Mouse (Mus musculus) liver, adult 2 months (tissue): ENCODE results near the gene Trio. TPM values are rescaled to one million over a fixed set of nuclear protein-coding genes. Genes with fewer than 3 reads are reported as not detected.

Experiments used
- DNase-seq: peaks from one replicate; pipeline ENCODE4 v3.0.0-alpha.2; 2011; ENCODE audit warnings: low read depth, low spot score; ENCODE audit errors: extremely low read depth
- H3K27ac ChIP-seq: fragments of 200-500 bp; replicated peaks from 2 replicates; pipeline ENCODE4 v1.5.1; 2012; ENCODE audit warnings: low read depth, mild to moderate bottlenecking, control low read depth, inconsistent platforms, low read length; ENCODE audit not compliant: insufficient read depth
- H3K27me3 ChIP-seq: fragments of 200-500 bp; 2 replicates; pipeline ENCODE4 v1.6.1; 2012; ENCODE audit warnings: mild to moderate bottlenecking, moderate library complexity, low read length, inconsistent platforms; ENCODE audit not compliant: control insufficient read depth, insufficient read depth
- H3K36me3 ChIP-seq: fragments of 200-500 bp; 2 replicates; pipeline ENCODE4 v1.6.1; 2012; ENCODE audit warnings: low read length, inconsistent platforms; ENCODE audit not compliant: control insufficient read depth, insufficient read depth
- H3K4me1 ChIP-seq: fragments of 200-500 bp; 2 replicates; pipeline ENCODE4 v1.6.1; 2011; ENCODE audit warnings: low read length; ENCODE audit not compliant: control insufficient read depth, insufficient read depth
- H3K4me3 ChIP-seq: fragments of 200-500 bp; 2 replicates; pipeline ENCODE4 v1.5.1; 2011; ENCODE audit warnings: low read depth, mild to moderate bottlenecking, control low read depth, low read length, moderate library complexity; ENCODE audit not compliant: insufficient read depth
- H3K79me2 ChIP-seq: fragments of 200-500 bp; 2 replicates; pipeline ENCODE4 v1.6.1; 2012; ENCODE audit warnings: inconsistent platforms, mild to moderate bottlenecking, low read length, moderate library complexity; ENCODE audit not compliant: control insufficient read depth, insufficient read depth
- H3K9ac ChIP-seq: fragments of 200-500 bp; 2 replicates; pipeline ENCODE4 v1.6.1; 2012; ENCODE audit warnings: low read depth, mild to moderate bottlenecking, control low read depth, inconsistent platforms, low read length
- CTCF ChIP-seq: fragments of 200-500 bp; IDR thresholded peaks from 2 replicates; pipeline ENCODE4 v1.5.1; 2011; ENCODE audit warnings: low read depth, low read length, control low read depth
- POLR2A ChIP-seq: fragments of 200-500 bp; IDR thresholded peaks from 2 replicates; pipeline ENCODE4 v1.6.1; 2011; ENCODE audit warnings: low read length, control low read depth; ENCODE audit not compliant: insufficient read depth; ENCODE audit errors: extremely low read depth
- WGBS: fragments of 180-500 bp; shearing (Covaris S2); methylation state at CpG from one replicate; pipeline ENCODE4 v1.1.7; 2018; 5-methylcytosine and 5-hydroxymethylcytosine counted together
- polyA plus RNA-seq: library from polyadenylated mRNA; depleted of rRNA; stranded (reverse); fragments of >200 nt; gene quantifications from 2 replicates; pipeline ENCODE4 v1.2.3, GENCODE M21; 2012
- total RNA-seq: library from RNA; depleted of rRNA; stranded (reverse); fragments of >200 nt; gene quantifications from 2 replicates; pipeline ENCODE4 v1.2.3, GENCODE M21; 2014

Trio gene
- total and polyA plus RNA-seq, 2 experiments = 10.6 to 17.9 TPM

GRCm38 (mm10) chr15:27785280-27786001 is 240.2 kb downstream of the Trio start:
- WGBS = 33% methylated on average over 12 of the region's 12 CpGs
- peaks cover 4% of the 10 kb centered on the region for H3K4me1 ChIP-seq
- TF ChIP-seq POLR2A = no peak
- no peaks in the 10 kb centered on the region for H3K36me3 ChIP-seq
- peak; percentile 16 for DNase-seq
- no peaks in the 10 kb centered on the region for H3K79me2 ChIP-seq
- H3K4me3 ChIP-seq = no peak overlapping the region
- no peak overlapping the region for H3K27ac ChIP-seq
- no peak overlapping the region for H3K9ac ChIP-seq
- no peaks in the 10 kb centered on the region for H3K27me3 ChIP-seq

- Histone ChIP-seq H3K36me3 (no peaks in the 10 kb centered on the region), H3K27ac (peak overlapping the region; percentile 68), H3K27me3 (no peaks in the 10 kb centered on the region), H3K4me3 (no peak overlapping the region), H3K79me2 (no peaks in the 10 kb centered on the region), H3K4me1 (peaks cover 4% of the 10 kb centered on the region), H3K9ac (no peak overlapping the region)
- no peak for DNase-seq
- WGBS = 66% methylated on average over 10 of the region's 10 CpGs
- TF ChIP-seq POLR2A (no peak), CTCF (no peak)
Measured at GRCm38 (mm10) chr15:27784126-27784563, 241.5 kb downstream of the Trio start.

GRCm38 (mm10) chr15:27783541-27784125 is 242.0 kb downstream of the Trio start:
- WGBS = 75% methylated on average over 12 of the region's 12 CpGs
- no peaks in the 10 kb centered on the region for H3K27me3 ChIP-seq
- H3K36me3 ChIP-seq = no peaks in the 10 kb centered on the region
- no peaks in the 10 kb centered on the region for H3K79me2 ChIP-seq
- TF ChIP-seq CTCF (peak; percentile 16; the same call in 1 of the 2 replicates), POLR2A (no peak)
- peak; percentile 5 for DNase-seq
- peak overlapping the region; percentile 68 for H3K27ac ChIP-seq
- no peak overlapping the region for H3K4me3 ChIP-seq
- H3K4me1 ChIP-seq = peaks cover 4% of the 10 kb centered on the region
- H3K9ac ChIP-seq = no peak overlapping the region

GRCm38 (mm10) chr15:27783092-27783491 is 242.6 kb downstream of the Trio start:
- Histone ChIP-seq H3K79me2 (no peaks in the 10 kb centered on the region), H3K4me3 (no peak overlapping the region), H3K4me1 (peaks cover 4% of the 10 kb centered on the region), H3K27ac (peak overlapping the region; percentile 68), H3K36me3 (no peaks in the 10 kb centered on the region), H3K27me3 (no peaks in the 10 kb centered on the region), H3K9ac (0 out of 2 replicates have a peak overlapping the region, but pooled peaks have one; percentile 31)
- TF ChIP-seq CTCF = no peak
- no peak for TF ChIP-seq POLR2A
- DNase-seq = no peak
- WGBS = 66% methylated on average over 8 of the region's 8 CpGs

- no peaks in the 10 kb centered on the region for H3K79me2 ChIP-seq
- H3K27ac ChIP-seq = no peak overlapping the region
- H3K27me3 ChIP-seq = no peaks in the 10 kb centered on the region
- TF ChIP-seq POLR2A (no peak), CTCF (no peak)
- H3K9ac ChIP-seq = no peak overlapping the region
- 71% methylated on average over 15 of the region's 15 CpGs for WGBS
- peak; percentile 17 for DNase-seq
- H3K4me1 ChIP-seq = peaks cover 4% of the 10 kb centered on the region
- no peak overlapping the region for H3K4me3 ChIP-seq
- H3K36me3 ChIP-seq = no peaks in the 10 kb centered on the region
Measured at GRCm38 (mm10) chr15:27782383-27783036, 243.1 kb downstream of the Trio start.
